Mouse (Mus musculus) neural tube, embryonic 11.5 days (tissue): ENCODE data around the gene Hck. TPM values are rescaled to one million over a fixed set of nuclear protein-coding genes. Genes with fewer than 3 reads are reported as not detected.

Experiments
- ATAC-seq: fragments of 200-750 bp; cut with Nextera tagmentation; 2 replicates; pipeline ENCODE4 v1.8.0; 2017; ENCODE audit warnings: moderate number of reproducible peaks, mild to moderate bottlenecking, moderate TSS enrichment, moderate library complexity; ENCODE audit not compliant: insufficient read depth, low FRiP score, low TSS enrichment
- DNase-seq: peaks from one replicate; pipeline ENCODE4 v3.0.0-alpha.2; 2015; ENCODE audit warnings: low spot score
- H3K27ac ChIP-seq: fragments of 300-500 bp; sonication (generic); 2 replicates; pipeline ENCODE4 v1.5.1; 2014; ENCODE audit warnings: low read depth, mild to moderate bottlenecking, low read length
- H3K27me3 ChIP-seq: fragments of 300-500 bp; sonication (generic); 2 replicates; pipeline ENCODE4 v1.6.1; 2014; ENCODE audit warnings: mild to moderate bottlenecking, low read length, mixed read lengths; ENCODE audit not compliant: control insufficient read depth, insufficient read depth
- H3K36me3 ChIP-seq: fragments of 300-500 bp; sonication (generic); 2 replicates; pipeline ENCODE4 v1.6.1; 2014; ENCODE audit warnings: mild to moderate bottlenecking, low read length, moderate library complexity, mixed read lengths; ENCODE audit not compliant: control insufficient read depth, insufficient read depth
- H3K4me1 ChIP-seq: fragments of 300-500 bp; sonication (generic); 2 replicates; pipeline ENCODE4 v1.6.1; 2014; ENCODE audit warnings: low read length, mixed read lengths; ENCODE audit not compliant: control insufficient read depth, insufficient read depth
- H3K4me2 ChIP-seq: fragments of 300-500 bp; sonication (generic); 2 replicates; pipeline ENCODE4 v1.6.1; 2014; ENCODE audit warnings: low read depth, mild to moderate bottlenecking, moderate library complexity
- H3K4me3 ChIP-seq: fragments of 300-500 bp; sonication (generic); 2 replicates; pipeline ENCODE4 v1.5.1; 2014; ENCODE audit warnings: low read depth, low read length
- H3K9ac ChIP-seq: fragments of 300-500 bp; sonication (generic); 2 replicates; pipeline ENCODE4 v1.6.1; 2014; ENCODE audit warnings: mild to moderate bottlenecking, low read length
- H3K9me3 ChIP-seq: fragments of 300-500 bp; sonication (generic); 2 replicates; pipeline ENCODE4 v1.6.1; 2016; ENCODE audit warnings: low read length; ENCODE audit not compliant: control insufficient read depth
- WGBS: fragments of 180-500 bp; shearing (Covaris S2); extraction: QIAGEN DNeasy Blood & Tissue Kit; methylation state at CpG from one replicate; pipeline ENCODE4 v1.1.7; 2014; 5-methylcytosine and 5-hydroxymethylcytosine counted together
- polyA plus RNA-seq: library from polyadenylated mRNA; unstranded; fragments of >200 nt; fragmentation: Nextera tagmentation; extraction: Ambion mirVana; gene quantifications from 2 replicates; pipeline ENCODE4 v1.2.1, GENCODE M21; 2014

Hck gene
- polyA plus RNA-seq, 1 experiment from 2014 or later: 1.8 TPM

GRCm38 (mm10) chr2:153085556-153085955, 22.7 kb upstream of the Hck start:
- Histone ChIP-seq H3K27me3 (no peaks in the 10 kb centered on the region), H3K36me3 (no peaks in the 10 kb centered on the region), H3K27ac (no peak overlapping the region), H3K9ac (no peak overlapping the region), H3K4me1 (no peaks in the 10 kb centered on the region), H3K9me3 (no peaks in the 10 kb centered on the region), H3K4me3 (no peak overlapping the region), H3K4me2 (no peak overlapping the region)
- WGBS: 87% methylated on average over 6 of the region's 6 CpGs
- DNase-seq (no peak), ATAC-seq (no peak)

- Histone ChIP-seq H3K9ac (no peak overlapping the region), H3K27me3 (no peaks in the 10 kb centered on the region), H3K4me2 (no peak overlapping the region), H3K9me3 (no peaks in the 10 kb centered on the region), H3K27ac (no peak overlapping the region), H3K4me1 (no peaks in the 10 kb centered on the region), H3K36me3 (no peaks in the 10 kb centered on the region), H3K4me3 (no peak overlapping the region)
- 89% methylated on average over 4 of the region's 4 CpGs for WGBS
- no peak for ATAC-seq
- no peak for DNase-seq
Observed at GRCm38 (mm10) chr2:153086166-153086565, 22.1 kb upstream of the Hck start.

GRCm38 (mm10) chr2:153087091-153087490, 21.2 kb upstream of the Hck start:
- H3K27me3 ChIP-seq: no peaks in the 10 kb centered on the region
- DNase-seq (no peak), ATAC-seq (no peak)
- WGBS: 89% methylated on average over 10 of the region's 10 CpGs
- H3K36me3 ChIP-seq: no peaks in the 10 kb centered on the region
- H3K9ac ChIP-seq: no peak overlapping the region
- no peak overlapping the region for H3K27ac ChIP-seq
- H3K4me2 ChIP-seq: no peak overlapping the region
- H3K4me1 ChIP-seq: no peaks in the 10 kb centered on the region
- no peak overlapping the region for H3K4me3 ChIP-seq
- H3K9me3 ChIP-seq: no peaks in the 10 kb centered on the region

GRCm38 (mm10) chr2:153089316-153089715, 19.0 kb upstream of the Hck start:
- ATAC-seq (no peak), DNase-seq (no peak)
- H3K4me1 ChIP-seq: no peaks in the 10 kb centered on the region
- H3K27me3 ChIP-seq: no peaks in the 10 kb centered on the region
- WGBS: 60% methylated on average over 2 of the region's 2 CpGs
- H3K4me3 ChIP-seq: no peak overlapping the region
- no peaks in the 10 kb centered on the region for H3K36me3 ChIP-seq
- no peaks in the 10 kb centered on the region for H3K9me3 ChIP-seq
- H3K9ac ChIP-seq: no peak overlapping the region
- H3K4me2 ChIP-seq: no peak overlapping the region
- H3K27ac ChIP-seq: no peak overlapping the region

GRCm38 (mm10) chr2:153090551-153091165, 17.6 kb upstream of the Hck start:
- Histone ChIP-seq H3K4me2 (no peak overlapping the region), H3K9me3 (no peaks in the 10 kb centered on the region), H3K27ac (no peak overlapping the region), H3K4me1 (no peaks in the 10 kb centered on the region), H3K9ac (no peak overlapping the region), H3K4me3 (no peak overlapping the region), H3K36me3 (no peaks in the 10 kb centered on the region), H3K27me3 (no peaks in the 10 kb centered on the region)
- DNase-seq: no peak
- no peak for ATAC-seq
- WGBS: 38% methylated on average over 10 of the region's 10 CpGs

GRCm38 (mm10) chr2:153107046-153107766, 1.1 kb upstream of the Hck start:
- ATAC-seq: no peak
- no peak overlapping the region for H3K4me3 ChIP-seq
- H3K27me3 ChIP-seq: peaks cover 25% of the 10 kb centered on the region

GRCm38 (mm10) chr2:153107802-153108201, 466 bp upstream of the Hck start:
- H3K9ac ChIP-seq: no peak overlapping the region
- peak overlapping the region; percentile 66 for H3K4me2 ChIP-seq
- H3K27ac ChIP-seq: no peak overlapping the region
- H3K4me3 ChIP-seq: no peak overlapping the region
- 2% methylated on average over 15 of the region's 15 CpGs for WGBS
- peaks cover 25% of the 10 kb centered on the region for H3K27me3 ChIP-seq
- no peaks in the 10 kb centered on the region for H3K9me3 ChIP-seq
- peaks cover 8% of the 10 kb centered on the region; the same call in 1 of the 2 replicates for H3K4me1 ChIP-seq
- no peak for ATAC-seq
- DNase-seq: peak; percentile 23
- H3K36me3 ChIP-seq: no peaks in the 10 kb centered on the region

More at GRCm38 (mm10) chr2:153107046-153107766, 1.1 kb upstream of the Hck start:
- WGBS: 37% methylated on average over 23 of the region's 23 CpGs
- H3K9ac ChIP-seq: no peak overlapping the region
- H3K4me1 ChIP-seq: peaks cover 8% of the 10 kb centered on the region; the same call in 1 of the 2 replicates
- no peak overlapping the region for H3K27ac ChIP-seq
- H3K4me2 ChIP-seq: peak overlapping the region; percentile 13; the same call in 1 of the 2 replicates
- DNase-seq: peak; percentile 35
- H3K9me3 ChIP-seq: no peaks in the 10 kb centered on the region
- no peaks in the 10 kb centered on the region for H3K36me3 ChIP-seq

- no peak for DNase-seq
Observed at GRCm38 (mm10) chr2:153109596-153109995, 1.3 kb downstream of the Hck start.

GRCm38 (mm10) chr2:153111298-153111697, 3.0 kb downstream of the Hck start:
- ATAC-seq (no peak), DNase-seq (no peak)
- H3K4me2 ChIP-seq: no peak overlapping the region

More at GRCm38 (mm10) chr2:153109596-153109995, 1.3 kb downstream of the Hck start:
- Histone ChIP-seq H3K27me3 (peaks cover 25% of the 10 kb centered on the region), H3K4me3 (no peak overlapping the region), H3K36me3 (no peaks in the 10 kb centered on the region), H3K9ac (no peak overlapping the region), H3K27ac (no peak overlapping the region), H3K4me2 (no peak overlapping the region), H3K4me1 (peaks cover 8% of the 10 kb centered on the region; the same call in 1 of the 2 replicates), H3K9me3 (no peaks in the 10 kb centered on the region)
- WGBS: 67% methylated on average over 7 of the region's 7 CpGs
- ATAC-seq: no peak

More at GRCm38 (mm10) chr2:153111298-153111697, 3.0 kb downstream of the Hck start:
- Histone ChIP-seq H3K4me3 (no peak overlapping the region), H3K27me3 (peaks cover 25% of the 10 kb centered on the region), H3K4me1 (peaks cover 8% of the 10 kb centered on the region; the same call in 1 of the 2 replicates), H3K9ac (no peak overlapping the region), H3K36me3 (no peaks in the 10 kb centered on the region), H3K9me3 (no peaks in the 10 kb centered on the region), H3K27ac (no peak overlapping the region)
- WGBS: 88% methylated on average over 7 of the region's 7 CpGs
